Mouse (Mus musculus): ENCODE measurements around the gene Cltrn. TPM values are rescaled to one million over a fixed set of nuclear protein-coding genes. Genes with fewer than 3 reads are reported as not detected.

Cltrn gene
- total and polyA plus RNA-seq, 3 experiments = 0.12 to 0.13 TPM; not detected in 1

- DNase-seq (ENCODE audit: low read depth, low spot score) = no peak
- H3K4me3 ChIP-seq (ENCODE audit: control insufficient read depth in 1 of 2, insufficient read depth in 1 of 2, low read depth in 2 of 2, low read length in 2 of 2) = no peak overlapping the region
- TF ChIP-seq E2F4 (IDR thresholded peaks at IDR 0.05; ENCODE audit: borderline replicate concordance, low read depth, low read length) (no peak), CTCF (IDR thresholded peaks at IDR 0.05 in 2 of 3, conservative IDR thresholded peaks at IDR 0.05 in 1 of 3; ENCODE audit: control insufficient read depth in 1 of 3, insufficient read depth in 1 of 3, low read depth in 2 of 3, low read length in 3 of 3, poor library complexity in 1 of 3, severe bottlenecking in 1 of 3) (no peak)
- peaks cover under 1% of the 10 kb centered on the region; the same call in 1 of the 2 replicates for H3K79me2 ChIP-seq (ENCODE audit: control insufficient read depth, insufficient read depth, low read length, poor library complexity)
- H3K27ac ChIP-seq (ENCODE audit: control insufficient read depth, low read depth, low read length) = no peak overlapping the region
- H3K4me1 ChIP-seq (ENCODE audit: control insufficient read depth in 1 of 2, insufficient read depth in 2 of 2, low read length in 2 of 2) = no peaks in the 10 kb centered on the region
- H3K27me3 ChIP-seq (ENCODE audit: control insufficient read depth in 1 of 2, insufficient read depth in 2 of 2, low read length in 2 of 2) = no peaks in the 10 kb centered on the region
- H3K9me3 ChIP-seq (replicated peaks; ENCODE audit: insufficient read depth, low read length) = no peaks in the 10 kb centered on the region
- H3K36me3 ChIP-seq (ENCODE audit: control insufficient read depth in 1 of 2, insufficient read depth in 2 of 2, low read length in 2 of 2) = peaks cover 6 to 15% of the 10 kb centered on the region in 2 experiments
- no peak overlapping the region for H3K9ac ChIP-seq (ENCODE audit: control insufficient read depth, low read depth, low read length, poor library complexity, severe bottlenecking)
Observed at GRCm38 (mm10) chrX:164068968-164069367, 19.7 kb upstream of the Cltrn start.

GRCm38 (mm10) chrX:164076040-164076775 is 12.4 kb upstream of the Cltrn start, which contains the start of gene Siah1b:
TSS of gene Siah1b (minus strand) at chrX:164076493.
- H3K9ac ChIP-seq (ENCODE audit: control insufficient read depth, low read depth, low read length, poor library complexity, severe bottlenecking) = peak within 1 kb of the TSS; percentile 87
- peak; percentile 99 for DNase-seq (ENCODE audit: low read depth, low spot score)
- TF ChIP-seq RAD21 (IDR thresholded peaks at IDR 0.05; ENCODE audit: low read depth, low read length) (no peak), TAL1 (IDR thresholded peaks at IDR 0.05; ENCODE audit: low read length) (no peak), ZMIZ1 (IDR thresholded peaks at IDR 0.05; ENCODE audit: low read depth, low read length) (peak; percentile 97), MAZ (IDR thresholded peaks at IDR 0.05; ENCODE audit: low read depth, low read length) (peak; percentile 61; the same call in 1 of the 2 replicates), E2F4 (IDR thresholded peaks at IDR 0.05; ENCODE audit: borderline replicate concordance, low read depth, low read length) (peak; percentile 75; the same call in 1 of the 2 replicates), CTCF (IDR thresholded peaks at IDR 0.05 in 2 of 3, conservative IDR thresholded peaks at IDR 0.05 in 1 of 3; ENCODE audit: control insufficient read depth in 1 of 3, insufficient read depth in 1 of 3, low read depth in 2 of 3, low read length in 3 of 3, poor library complexity in 1 of 3, severe bottlenecking in 1 of 3) (no peak), POLR2AphosphoS2 (IDR thresholded peaks at IDR 0.05; ENCODE audit: low read length) (peak; percentile 90), CHD2 (IDR thresholded peaks at IDR 0.05; ENCODE audit: low read length) (peak; percentile 94), SMC3 (IDR thresholded peaks at IDR 0.05; ENCODE audit: low read depth, low read length) (peak; percentile 11; the same call in 1 of the 2 replicates), ETS1 (IDR thresholded peaks at IDR 0.05; ENCODE audit: low read depth, low read length) (peak; percentile 64), GABPA (IDR thresholded peaks at IDR 0.05; ENCODE audit: low read depth, low read length) (no peak), ELF1 (IDR thresholded peaks at IDR 0.05; ENCODE audit: low read depth, low read length) (peak; percentile 36), POLR2A (IDR thresholded peaks at IDR 0.05; ENCODE audit: control insufficient read depth in 1 of 2, insufficient read depth in 1 of 2, low read depth in 1 of 2, low read length in 2 of 2, poor library complexity in 1 of 2) (peak; percentile 19 to 79; a peak in 3 of 4 replicates), POLR2AphosphoS5 (IDR thresholded peaks at IDR 0.05; ENCODE audit: borderline replicate concordance, low read depth, low read length) (no peak), MYC (IDR thresholded peaks at IDR 0.05; ENCODE audit: low read depth, low read length) (peak; percentile 74; the same call in 1 of the 2 replicates), MAX (IDR thresholded peaks at IDR 0.05; ENCODE audit: low read length) (peak; percentile 90), GATA1 (IDR thresholded peaks at IDR 0.05; ENCODE audit: low read depth, low read length) (no peak), ZKSCAN1 (IDR thresholded peaks at IDR 0.05; ENCODE audit: low read depth, low read length) (no peak), JUND (IDR thresholded peaks at IDR 0.05; ENCODE audit: low read depth, low read length) (no peak), KAT2A (conservative IDR thresholded peaks at IDR 0.05; ENCODE audit: low read depth, low read length) (peak; percentile 48; the same call in 1 of the 2 replicates), SIN3A (IDR thresholded peaks at IDR 0.05; ENCODE audit: low read length) (peak; percentile 85), BHLHE40 (IDR thresholded peaks at IDR 0.05; ENCODE audit: borderline replicate concordance, low read depth, low read length) (no peak), NELFE (IDR thresholded peaks at IDR 0.05; ENCODE audit: low read depth, low read length) (peak; percentile 94), MEF2A (IDR thresholded peaks at IDR 0.05; ENCODE audit: extremely low read depth, insufficient replicate concordance, low read depth, low read length, poor library complexity, severe bottlenecking) (no peak), USF2 (IDR thresholded peaks at IDR 0.05; ENCODE audit: borderline replicate concordance in 1 of 2, insufficient read depth in 1 of 2, low read depth in 1 of 2, low read length in 2 of 2) (no peak), UBTF (IDR thresholded peaks at IDR 0.05; ENCODE audit: borderline replicate concordance, insufficient read depth, low read depth, low read length) (no peak), MAFK (IDR thresholded peaks at IDR 0.05; ENCODE audit: borderline replicate concordance, low read depth, low read length) (no peak), EP300 (IDR thresholded peaks at IDR 0.05; ENCODE audit: low read depth in 1 of 2, low read length in 2 of 2) (peak in 1 of 2 experiments; percentile 30; a peak in 1 of 4 replicates), MYB (IDR thresholded peaks at IDR 0.05; ENCODE audit: low read depth, low read length) (no peak)

More at GRCm38 (mm10) chrX:164076040-164076775, 12.4 kb upstream of the Cltrn start, which contains the start of gene Siah1b:
- H3K4me3 ChIP-seq (ENCODE audit: control insufficient read depth in 1 of 2, insufficient read depth in 1 of 2, low read depth in 2 of 2, low read length in 2 of 2) = peak within 1 kb of the TSS; percentile 76 to 83
- H3K27me3 ChIP-seq (ENCODE audit: control insufficient read depth in 1 of 2, insufficient read depth in 2 of 2, low read length in 2 of 2) = no peaks in the 10 kb centered on the region
- H3K79me2 ChIP-seq (ENCODE audit: control insufficient read depth, insufficient read depth, low read length, poor library complexity) = peaks cover 20% of the 10 kb centered on the region
- H3K36me3 ChIP-seq (ENCODE audit: control insufficient read depth in 1 of 2, insufficient read depth in 2 of 2, low read length in 2 of 2) = peaks cover 20 to 25% of the 10 kb centered on the region in 2 experiments
- no peaks in the 10 kb centered on the region for H3K9me3 ChIP-seq (replicated peaks; ENCODE audit: insufficient read depth, low read length)
- peak within 1 kb of the TSS; percentile 88 for H3K27ac ChIP-seq (ENCODE audit: control insufficient read depth, low read depth, low read length)
- H3K4me1 ChIP-seq (ENCODE audit: control insufficient read depth in 1 of 2, insufficient read depth in 2 of 2, low read length in 2 of 2) = peaks cover 11% of the 10 kb centered on the region in 2 experiments
